Mouse (Mus musculus): ENCODE data around the gene Tat. TPM values are rescaled to one million over a fixed set of nuclear protein-coding genes. Genes with fewer than 3 reads are reported as not detected.

Tat gene
- polyA plus RNA-seq, 1 experiment from 2014 or later, result 0.12 TPM

DNA sequence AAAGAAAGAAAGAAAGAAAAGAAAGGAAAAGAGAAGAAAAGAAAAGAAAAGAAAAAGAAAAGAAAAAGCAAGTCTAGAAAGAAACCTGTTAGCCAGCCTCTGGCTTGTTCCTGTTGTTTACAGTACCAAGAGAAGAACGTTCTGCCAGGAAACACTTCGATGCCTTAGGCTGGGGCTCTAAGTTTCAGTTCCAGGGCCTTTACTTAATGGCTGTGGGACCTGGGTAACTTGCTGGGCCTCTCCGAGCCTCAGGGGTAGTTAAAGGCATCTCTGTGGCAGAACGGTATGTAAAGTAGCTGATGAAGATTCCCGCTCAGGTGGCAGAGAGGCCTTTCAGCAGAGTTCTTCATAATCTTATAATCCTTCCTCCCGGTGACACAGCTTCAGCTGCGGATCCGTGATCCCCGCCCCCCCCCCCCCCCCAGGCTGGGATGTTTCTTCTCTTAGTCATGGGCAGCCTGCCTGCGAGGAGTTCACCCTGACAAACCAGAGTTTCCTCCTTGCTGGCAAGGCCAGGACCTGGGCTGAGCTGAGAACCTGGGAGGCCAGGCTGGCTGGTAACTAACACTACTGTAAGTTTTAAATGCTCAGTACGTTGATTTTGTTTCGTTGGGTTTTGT is 32.1 kb upstream of the Tat start:
- H3K4me2 ChIP-seq (replicated peaks; ENCODE audit: low read depth), result no peak overlapping the region
- ATAC-seq, result no peak
- no peak for TF ChIP-seq CTCF (IDR thresholded peaks at IDR 0.05; ENCODE audit: low read depth)
- 24% methylated on average over 10 of the region's 12 CpGs for WGBS
- H3K4me3 ChIP-seq (ENCODE audit: low read depth, low read length), result no peak overlapping the region
- H3K27me3 ChIP-seq (replicated peaks; ENCODE audit: control insufficient read depth, insufficient read depth, low read length), result no peaks in the 10 kb centered on the region; the same call in 1 of the 2 replicates
- H3K4me1 ChIP-seq (replicated peaks; ENCODE audit: control insufficient read depth, insufficient read depth, low read length), result no peaks in the 10 kb centered on the region; the same call in 1 of the 2 replicates
- H3K36me3 ChIP-seq (ENCODE audit: control insufficient read depth, insufficient read depth), result peaks cover 6% of the 10 kb centered on the region; the same call in 1 of the 2 replicates
- H3K9me3 ChIP-seq (ENCODE audit: control insufficient read depth), result no peaks in the 10 kb centered on the region
- no peak overlapping the region for H3K9ac ChIP-seq (ENCODE audit: low read depth, low read length)
- H3K27ac ChIP-seq (ENCODE audit: low read depth, low read length), result peak overlapping the region; percentile 54

DNA sequence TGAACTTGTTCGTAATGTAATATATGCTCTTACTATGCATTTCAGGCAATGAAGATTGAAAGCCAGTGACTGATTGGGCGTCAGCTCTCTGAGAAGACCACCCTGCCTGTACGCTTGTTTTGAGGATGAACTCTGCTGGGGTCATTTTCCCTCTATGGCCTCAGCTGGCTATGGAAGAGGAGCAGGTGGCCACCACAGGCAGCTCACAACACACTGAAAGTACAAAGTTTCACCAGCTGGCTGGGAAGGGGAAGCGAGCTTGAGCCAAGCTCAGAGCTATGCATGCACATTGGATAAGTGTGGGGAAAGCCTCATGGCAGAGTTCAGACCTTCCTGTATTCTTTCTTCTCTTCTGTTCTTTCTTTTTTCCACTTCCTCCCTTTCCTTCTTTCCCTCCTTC is 31.1 kb upstream of the Tat start:
- ATAC-seq, result no peak
- peaks cover 3% of the 10 kb centered on the region; the same call in 1 of the 2 replicates for H3K27me3 ChIP-seq (replicated peaks; ENCODE audit: control insufficient read depth, insufficient read depth, low read length)
- peaks cover 3% of the 10 kb centered on the region; the same call in 1 of the 2 replicates for H3K36me3 ChIP-seq (ENCODE audit: control insufficient read depth, insufficient read depth)
- 84% methylated on average over 4 of the region's 4 CpGs for WGBS
- H3K4me1 ChIP-seq (replicated peaks; ENCODE audit: control insufficient read depth, insufficient read depth, low read length), result no peaks in the 10 kb centered on the region; the same call in 1 of the 2 replicates
- no peak overlapping the region for H3K27ac ChIP-seq (ENCODE audit: low read depth, low read length)
- H3K9me3 ChIP-seq (ENCODE audit: control insufficient read depth), result no peaks in the 10 kb centered on the region
- H3K4me3 ChIP-seq (ENCODE audit: low read depth, low read length), result no peak overlapping the region
- no peak overlapping the region for H3K9ac ChIP-seq (ENCODE audit: low read depth, low read length)
- H3K4me2 ChIP-seq (replicated peaks; ENCODE audit: low read depth), result no peak overlapping the region
- TF ChIP-seq CTCF (IDR thresholded peaks at IDR 0.05; ENCODE audit: low read depth), result no peak

DNA sequence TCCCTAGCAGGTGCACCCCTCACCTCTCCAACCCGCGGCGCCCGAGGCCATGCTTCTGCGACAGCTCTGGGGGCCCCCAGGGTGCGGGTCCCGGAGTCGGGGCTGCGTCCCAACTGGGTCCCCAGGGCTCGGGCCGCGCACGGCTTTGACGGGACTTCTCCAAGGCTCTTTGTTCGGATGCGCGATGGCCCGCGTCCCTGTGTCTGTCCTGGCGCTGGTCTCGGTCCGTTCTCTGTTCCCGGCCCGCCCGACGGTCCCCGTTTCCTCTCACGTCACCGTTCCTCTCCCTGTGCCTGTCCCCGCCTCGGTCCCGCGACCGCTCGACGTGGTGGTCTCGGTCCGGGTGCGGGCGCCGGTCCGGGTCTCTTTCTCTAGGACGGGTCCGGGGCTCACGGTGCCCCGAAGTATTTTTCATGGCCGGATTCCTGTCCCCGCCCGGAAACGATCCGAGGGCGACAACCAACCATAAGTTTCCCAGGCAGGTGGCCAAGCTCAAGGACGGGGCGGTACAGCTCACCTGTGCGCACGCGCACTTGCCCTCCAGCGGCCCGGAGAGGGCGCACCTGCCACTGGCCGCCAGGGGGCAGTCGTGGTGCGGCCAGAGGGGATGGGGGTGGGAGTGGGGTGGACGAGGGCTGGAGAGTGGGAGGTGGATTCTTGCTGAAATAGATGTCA is 28.4 kb upstream of the Tat start, which contains the start of gene Marveld3:
Marveld3 (minus strand) TSS at position 511 of the 675 bp plus-strand sequence.
- H3K9ac ChIP-seq (ENCODE audit: low read depth, low read length), result peak within 1 kb of the TSS; percentile 75
- H3K27me3 ChIP-seq (replicated peaks; ENCODE audit: control insufficient read depth, insufficient read depth, low read length), result peaks cover 4% of the 10 kb centered on the region; the same call in 1 of the 2 replicates
- no peaks in the 10 kb centered on the region for H3K36me3 ChIP-seq (ENCODE audit: control insufficient read depth, insufficient read depth)
- no peaks in the 10 kb centered on the region for H3K9me3 ChIP-seq (ENCODE audit: control insufficient read depth)
- peak within 1 kb of the TSS; percentile 60 for H3K4me3 ChIP-seq (ENCODE audit: low read depth, low read length)
- WGBS, result 2% methylated on average over 64 of the region's 64 CpGs
- H3K4me1 ChIP-seq (replicated peaks; ENCODE audit: control insufficient read depth, insufficient read depth, low read length), result no peaks in the 10 kb centered on the region; the same call in 1 of the 2 replicates
- peak; percentile 95 for TF ChIP-seq CTCF (IDR thresholded peaks at IDR 0.05; ENCODE audit: low read depth)
- H3K27ac ChIP-seq (ENCODE audit: low read depth, low read length), result peak within 1 kb of the TSS; percentile 78
- peak within 1 kb of the TSS; percentile 72 for H3K4me2 ChIP-seq (replicated peaks; ENCODE audit: low read depth)
- peak; percentile 70 for ATAC-seq

DNA sequence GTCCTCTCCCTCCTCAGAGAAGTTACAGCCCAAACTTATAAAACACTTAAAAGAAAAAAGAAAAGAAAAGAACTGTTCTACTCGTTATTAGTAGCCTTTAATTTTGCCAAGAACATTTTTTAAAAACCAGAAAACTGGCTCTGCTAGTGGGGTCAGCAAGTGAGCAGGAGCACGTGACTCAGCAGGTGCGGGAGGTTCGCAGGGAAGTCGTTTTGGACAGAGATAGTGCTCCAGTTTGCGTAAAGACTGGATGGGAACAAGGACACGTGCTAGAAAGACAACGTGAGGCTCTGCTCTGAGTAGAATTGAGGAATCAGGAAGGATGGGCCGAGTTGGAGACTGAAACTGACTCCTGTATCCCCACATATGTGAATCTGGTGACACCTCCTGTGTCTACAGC is 27.3 kb upstream of the Tat start:
- Histone ChIP-seq H3K9me3 (ENCODE audit: control insufficient read depth) (no peaks in the 10 kb centered on the region), H3K4me3 (ENCODE audit: low read depth, low read length) (no peak overlapping the region), H3K27me3 (replicated peaks; ENCODE audit: control insufficient read depth, insufficient read depth, low read length) (peaks cover 4% of the 10 kb centered on the region; the same call in 1 of the 2 replicates), H3K4me2 (replicated peaks; ENCODE audit: low read depth) (no peak overlapping the region), H3K27ac (ENCODE audit: low read depth, low read length) (no peak overlapping the region), H3K4me1 (replicated peaks; ENCODE audit: control insufficient read depth, insufficient read depth, low read length) (no peaks in the 10 kb centered on the region), H3K9ac (ENCODE audit: low read depth, low read length) (no peak overlapping the region), H3K36me3 (ENCODE audit: control insufficient read depth, insufficient read depth) (no peaks in the 10 kb centered on the region)
- WGBS, result 59% methylated on average over 9 of the region's 9 CpGs
- no peak for TF ChIP-seq CTCF (IDR thresholded peaks at IDR 0.05; ENCODE audit: low read depth)
- no peak for ATAC-seq

DNA sequence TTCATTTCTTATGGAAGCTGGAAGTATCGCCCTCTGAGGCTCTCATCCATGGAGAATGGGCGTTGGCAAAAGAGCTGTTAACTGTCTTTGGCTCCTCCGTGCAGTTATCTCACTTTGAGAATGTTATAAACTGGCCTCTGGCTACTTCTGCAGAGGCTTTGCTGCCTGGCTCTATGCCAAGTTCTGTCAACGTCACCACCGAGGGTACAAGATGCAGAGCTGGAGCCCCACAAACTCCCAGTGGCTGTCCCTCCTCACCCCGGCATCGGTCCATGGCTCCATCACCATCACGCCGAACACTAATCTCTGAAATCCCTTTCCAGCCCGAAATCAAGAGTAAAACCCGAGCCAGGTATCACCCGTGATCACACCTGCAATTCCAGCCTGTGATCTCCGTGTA is 26.8 kb upstream of the Tat start:
- H3K4me1 ChIP-seq (replicated peaks; ENCODE audit: control insufficient read depth, insufficient read depth, low read length), result no peaks in the 10 kb centered on the region
- no peak overlapping the region for H3K4me3 ChIP-seq (ENCODE audit: low read depth, low read length)
- H3K27me3 ChIP-seq (replicated peaks; ENCODE audit: control insufficient read depth, insufficient read depth, low read length), result peaks cover 6% of the 10 kb centered on the region; the same call in 1 of the 2 replicates
- ATAC-seq, result no peak
- no peaks in the 10 kb centered on the region for H3K36me3 ChIP-seq (ENCODE audit: control insufficient read depth, insufficient read depth)
- no peak overlapping the region for H3K9ac ChIP-seq (ENCODE audit: low read depth, low read length)
- no peak for TF ChIP-seq CTCF (IDR thresholded peaks at IDR 0.05; ENCODE audit: low read depth)
- H3K9me3 ChIP-seq (ENCODE audit: control insufficient read depth), result no peaks in the 10 kb centered on the region
- no peak overlapping the region for H3K27ac ChIP-seq (ENCODE audit: low read depth, low read length)
- 48% methylated on average over 13 of the region's 13 CpGs for WGBS
- no peak overlapping the region for H3K4me2 ChIP-seq (replicated peaks; ENCODE audit: low read depth)

DNA sequence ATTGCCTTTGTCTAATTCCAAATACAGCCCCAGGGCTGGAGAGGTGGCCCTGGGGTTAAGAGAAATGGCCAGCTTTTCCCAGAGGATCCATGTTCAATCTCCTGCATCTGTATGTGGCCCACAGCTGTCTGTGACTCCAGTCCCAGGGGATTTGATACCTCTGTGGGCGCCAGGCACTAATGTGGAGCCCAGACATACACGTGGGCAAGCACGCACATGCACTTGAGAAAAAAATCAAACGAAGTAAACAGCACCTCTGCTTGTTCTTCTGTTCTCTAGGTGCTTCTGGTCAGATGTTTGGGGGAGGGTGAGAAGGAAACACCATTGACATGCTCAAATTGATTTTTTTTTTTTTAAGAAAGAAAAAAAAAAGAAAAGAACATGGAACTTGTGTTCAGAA is 26.1 kb upstream of the Tat start:
- no peak for TF ChIP-seq CTCF (IDR thresholded peaks at IDR 0.05; ENCODE audit: low read depth)
- Histone ChIP-seq H3K27me3 (replicated peaks; ENCODE audit: control insufficient read depth, insufficient read depth, low read length) (peaks cover 12% of the 10 kb centered on the region; the same call in 1 of the 2 replicates), H3K4me2 (replicated peaks; ENCODE audit: low read depth) (no peak overlapping the region), H3K9ac (ENCODE audit: low read depth, low read length) (no peak overlapping the region), H3K4me1 (replicated peaks; ENCODE audit: control insufficient read depth, insufficient read depth, low read length) (no peaks in the 10 kb centered on the region), H3K9me3 (ENCODE audit: control insufficient read depth) (no peaks in the 10 kb centered on the region), H3K36me3 (ENCODE audit: control insufficient read depth, insufficient read depth) (no peaks in the 10 kb centered on the region), H3K27ac (ENCODE audit: low read depth, low read length) (no peak overlapping the region), H3K4me3 (ENCODE audit: low read depth, low read length) (no peak overlapping the region)
- 67% methylated on average over 4 of the region's 4 CpGs for WGBS
- ATAC-seq, result no peak

Measured in intestine, postnatal 0 days (tissue).